Mouse (Mus musculus) gastrocnemius, postnatal 4 days (tissue): Measurements from ENCODE around the gene Lysmd3. TPM values are rescaled to one million over a fixed set of nuclear protein-coding genes. Genes with fewer than 3 reads are reported as not detected.
"Not testable (repeated sequence)": the region's sequence is repeated elsewhere in the genome, so short reads cannot be mapped to it uniquely, and the experiment has no call there.

ENCODE experiments used
- DNase-seq, 2 experiments: peaks; one replicate each; pipeline ENCODE4 v3.0.0; 2021 to 2022; ENCODE audit warnings: low spot score in 2 of 2, mixed read lengths in 2 of 2
- long read RNA-seq, 2 experiments: library from polyadenylated mRNA; stranded (forward); transcript quantifications; one replicate each; pipeline ENCODE4 v2.0.0; 2021
- total RNA-seq, 2 experiments: library from RNA; stranded (reverse); gene quantifications; 2 replicates each; pipeline ENCODE4 v1.2.3; 2021

Lysmd3 gene
- total RNA-seq, result 10 to 100 TPM; 17.6 to 17.9 TPM
- long read RNA-seq, experiment 1, full-length matches to known transcripts, result 20 of 23 reads
- long read RNA-seq, experiment 1, partial matches to known transcripts, result 0 of 23 reads
- long read RNA-seq, experiment 1, other reads (novel, unspliced or antisense), result 3 of 23 reads
- long read RNA-seq, experiment 2, full-length matches to known transcripts, result 13 of 16 reads
- long read RNA-seq, experiment 2, partial matches to known transcripts, result 0 of 16 reads
- long read RNA-seq, experiment 2, other reads (novel, unspliced or antisense), result 3 of 16 reads

DNA sequence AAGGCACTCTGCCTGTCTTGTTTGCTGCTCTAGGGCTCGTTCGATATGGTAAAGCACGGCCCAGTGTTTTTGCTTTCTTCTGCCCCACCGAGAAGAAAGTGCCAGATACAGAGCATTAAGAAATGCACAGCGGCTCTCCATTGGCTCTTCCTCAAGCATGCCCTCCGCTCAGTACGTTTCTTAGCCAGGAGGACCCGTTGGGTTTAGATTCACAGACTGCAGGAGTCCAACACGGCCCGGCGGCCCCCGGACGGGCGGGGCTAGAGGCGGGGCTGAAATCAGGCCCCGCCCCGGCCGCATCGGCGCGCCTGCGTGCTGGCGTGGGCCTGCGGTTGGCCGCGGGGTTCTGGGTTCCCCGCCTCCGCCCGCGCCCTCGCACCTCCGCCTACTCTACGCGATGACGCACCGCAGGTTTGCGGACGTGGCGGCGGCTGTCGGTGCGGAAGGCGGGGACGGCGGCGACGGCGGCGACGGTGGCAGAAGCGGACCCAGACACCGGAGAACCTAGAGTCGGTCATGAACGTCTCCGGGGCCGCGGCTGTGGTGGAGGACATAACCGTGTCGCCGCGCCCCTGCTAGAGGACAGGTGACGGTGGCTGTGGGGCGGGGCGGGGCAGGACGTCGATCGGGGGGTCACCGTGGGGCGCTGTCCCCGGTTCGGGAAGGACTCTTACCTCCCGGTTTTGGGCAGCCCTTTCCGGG is at the start of gene Lysmd3:
Gene Lysmd3 (plus strand): TSS at position 313 of the 702 bp plus-strand sequence.
- DNase-seq, result peak; percentile 88 to 92

DNA sequence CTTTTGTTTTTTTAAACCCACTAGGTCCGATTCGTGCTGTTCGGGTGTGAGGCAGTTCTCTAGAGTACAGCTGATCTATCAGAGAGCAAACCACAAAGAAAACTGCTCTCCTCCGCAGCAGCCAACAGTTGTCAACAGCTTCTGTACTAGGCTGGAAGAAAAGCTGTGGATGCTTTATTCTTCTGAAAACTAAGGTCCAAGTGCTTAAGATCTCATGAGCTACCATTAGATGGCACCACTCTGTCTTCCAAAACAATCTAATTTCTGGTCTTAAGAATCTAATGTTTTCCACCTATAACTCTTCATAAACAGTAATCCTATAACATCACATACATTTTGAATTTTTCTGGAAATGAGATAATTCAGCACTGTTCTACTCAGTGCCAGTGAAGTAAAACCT is 47.1 kb upstream of the Lysmd3 start:
- DNase-seq, result no peak

DNA sequence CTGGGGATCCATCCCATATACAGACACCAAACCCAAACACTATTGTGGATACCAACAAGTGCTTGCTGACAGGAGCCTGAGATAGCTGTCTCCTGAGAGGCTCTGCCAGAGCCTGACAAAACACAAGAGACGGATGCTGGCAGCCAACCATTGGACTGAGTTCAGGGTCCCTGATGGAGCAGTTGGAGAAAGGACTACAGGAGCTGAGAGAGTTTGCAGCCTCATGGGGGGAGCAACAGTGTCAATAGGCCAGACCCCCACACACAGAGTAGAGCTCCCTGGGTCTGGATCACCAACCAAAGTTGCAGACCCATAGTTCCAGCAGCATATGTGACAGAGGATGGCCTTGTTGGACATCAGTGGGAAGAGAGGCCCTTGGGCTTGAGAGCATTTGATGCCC is 29.6 kb upstream of the Lysmd3 start:
- DNase-seq, result not testable (repeated sequence)

DNA sequence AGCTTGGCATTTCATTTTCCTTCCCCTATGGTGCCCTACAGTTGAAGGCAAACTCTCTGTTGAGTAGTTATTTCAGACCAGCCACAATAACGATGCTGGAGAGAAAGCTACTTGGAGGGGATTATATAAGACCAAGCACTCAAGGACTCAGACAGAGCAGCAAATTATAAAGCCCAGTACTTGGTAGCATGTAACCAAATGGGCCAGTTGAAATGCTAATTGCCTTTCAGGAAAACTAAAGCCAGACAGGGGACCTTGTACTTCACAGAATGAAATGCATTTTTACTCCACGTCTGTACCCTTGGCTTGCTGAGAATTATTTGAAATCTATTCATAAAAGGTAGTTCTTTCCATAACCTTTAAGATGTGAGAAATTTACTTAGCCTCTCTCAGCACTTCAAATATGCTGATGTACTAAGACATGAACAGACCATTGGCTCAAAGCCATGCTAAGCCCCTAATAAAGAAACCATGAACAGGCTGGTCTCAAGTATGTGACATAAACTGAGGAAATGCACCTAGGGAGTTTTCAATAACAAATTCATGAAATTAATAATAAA is 28.8 kb upstream of the Lysmd3 start:
- no peak for DNase-seq

DNA sequence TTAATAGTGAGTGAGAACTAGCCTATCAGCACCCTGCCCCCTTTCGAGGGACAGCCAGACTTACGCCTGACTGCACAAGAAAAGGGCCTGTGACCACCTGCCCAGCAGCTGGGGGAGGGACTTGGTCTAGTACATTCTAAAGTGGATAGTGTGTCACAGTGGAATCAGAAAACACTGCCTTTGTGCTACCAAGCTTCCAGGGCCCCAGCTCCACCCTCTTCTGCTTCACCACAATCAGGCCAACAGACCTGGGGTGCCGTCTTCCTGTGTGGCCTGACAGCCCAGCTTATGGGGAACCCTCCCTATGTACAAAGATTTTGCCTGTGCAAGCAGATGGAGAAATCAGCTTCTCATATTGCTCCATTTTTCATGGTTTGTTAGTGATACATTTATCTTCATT is 28.1 kb upstream of the Lysmd3 start:
- DNase-seq, result no peak

DNA sequence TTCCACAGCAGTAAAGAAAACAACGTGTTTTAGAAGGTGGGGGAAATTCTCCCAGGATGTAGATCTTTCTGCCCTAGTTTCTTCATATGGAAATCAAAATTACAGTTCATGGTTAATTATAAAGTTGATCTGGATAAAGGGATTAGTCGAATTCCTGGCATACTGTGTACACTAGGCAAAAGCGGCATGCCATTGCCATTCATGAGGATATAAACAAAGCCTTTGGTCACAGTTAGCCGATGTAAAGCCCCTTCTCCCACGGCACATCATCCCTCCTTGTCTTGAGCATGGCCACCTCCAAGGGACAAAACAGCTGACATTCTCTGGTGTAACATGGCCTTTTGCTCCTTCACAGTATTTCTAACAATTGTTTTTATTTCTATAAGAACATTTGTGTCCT is 26.9 kb upstream of the Lysmd3 start:
- no peak for DNase-seq

DNA sequence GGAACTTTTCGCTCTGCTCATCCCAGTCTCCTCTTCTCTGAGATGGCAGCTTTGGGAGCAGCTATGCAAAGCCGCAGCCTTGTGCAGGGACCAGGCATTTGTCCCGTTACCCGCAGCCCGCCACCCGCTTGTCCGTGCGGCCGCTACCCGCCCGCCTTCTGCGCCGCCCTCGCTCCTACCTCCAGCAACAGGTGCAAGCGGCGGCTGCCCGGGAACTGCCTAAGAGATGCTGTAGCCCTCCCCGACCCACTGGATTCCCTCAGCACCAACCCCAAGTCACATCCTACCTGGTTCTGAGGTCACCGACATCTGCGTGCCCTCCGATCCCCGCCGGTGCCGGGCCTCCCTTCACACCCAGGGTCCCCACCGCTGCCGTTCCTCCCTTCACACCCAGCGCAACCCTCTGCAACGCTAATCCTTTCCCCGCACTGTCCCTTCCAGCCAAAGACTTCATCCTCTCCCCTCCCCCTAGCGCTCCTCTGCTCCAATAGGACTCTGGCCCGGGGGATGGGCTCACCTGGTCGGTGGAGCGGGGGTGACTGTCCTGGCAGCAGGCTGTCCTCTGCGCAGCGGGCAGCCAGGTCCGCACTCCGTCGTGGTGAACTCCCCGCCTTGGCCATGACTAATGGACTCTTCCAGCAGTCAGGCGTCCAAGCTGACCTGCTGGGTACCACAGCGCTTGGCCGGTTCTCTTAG is 24.6 kb upstream of the Lysmd3 start, which contains the start of gene Adgrv1:
Gene Adgrv1 (minus strand): TSS at position 435 of the 696 bp plus-strand sequence.
- DNase-seq, result peak; percentile 15 to 32

DNA sequence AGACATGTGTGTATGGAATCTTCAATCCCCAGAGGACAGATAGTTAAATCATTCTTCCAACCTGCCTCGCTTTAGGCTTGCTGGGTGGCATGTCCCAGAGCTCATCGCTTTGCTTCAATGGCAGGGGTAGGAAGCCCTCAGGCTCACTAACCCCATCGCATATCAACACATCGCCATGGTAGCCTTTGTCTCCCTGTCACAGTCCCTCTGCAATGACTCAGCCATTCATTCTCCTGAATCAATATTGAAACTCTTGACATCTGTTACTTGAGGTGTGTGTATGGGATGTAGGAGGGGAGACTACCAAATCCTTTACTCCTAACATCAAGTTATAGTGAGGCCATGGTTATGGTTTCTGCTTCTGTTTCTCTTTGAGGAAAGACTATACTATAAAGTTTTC is 17.8 kb upstream of the Lysmd3 start:
- DNase-seq, result no peak

DNA sequence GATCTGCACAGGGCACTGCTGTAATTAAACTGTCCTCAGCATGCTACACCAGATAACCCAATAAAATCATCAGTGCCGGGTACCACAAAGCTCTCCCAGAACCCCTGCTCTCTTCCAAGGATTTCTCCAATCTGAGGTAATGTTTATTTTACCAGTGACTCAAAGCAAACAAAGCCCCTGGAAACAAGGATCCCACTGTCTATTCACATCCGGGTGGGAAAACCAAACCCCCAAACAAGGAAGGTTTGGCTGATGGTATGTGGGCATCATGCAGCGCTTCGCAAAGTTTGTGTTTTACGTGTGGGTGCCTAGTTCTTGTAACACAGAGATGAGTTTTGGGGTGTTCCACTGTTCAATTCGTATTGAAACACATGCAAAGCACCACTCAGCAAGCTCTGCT is 16.6 kb upstream of the Lysmd3 start:
- DNase-seq, result no peak

DNA sequence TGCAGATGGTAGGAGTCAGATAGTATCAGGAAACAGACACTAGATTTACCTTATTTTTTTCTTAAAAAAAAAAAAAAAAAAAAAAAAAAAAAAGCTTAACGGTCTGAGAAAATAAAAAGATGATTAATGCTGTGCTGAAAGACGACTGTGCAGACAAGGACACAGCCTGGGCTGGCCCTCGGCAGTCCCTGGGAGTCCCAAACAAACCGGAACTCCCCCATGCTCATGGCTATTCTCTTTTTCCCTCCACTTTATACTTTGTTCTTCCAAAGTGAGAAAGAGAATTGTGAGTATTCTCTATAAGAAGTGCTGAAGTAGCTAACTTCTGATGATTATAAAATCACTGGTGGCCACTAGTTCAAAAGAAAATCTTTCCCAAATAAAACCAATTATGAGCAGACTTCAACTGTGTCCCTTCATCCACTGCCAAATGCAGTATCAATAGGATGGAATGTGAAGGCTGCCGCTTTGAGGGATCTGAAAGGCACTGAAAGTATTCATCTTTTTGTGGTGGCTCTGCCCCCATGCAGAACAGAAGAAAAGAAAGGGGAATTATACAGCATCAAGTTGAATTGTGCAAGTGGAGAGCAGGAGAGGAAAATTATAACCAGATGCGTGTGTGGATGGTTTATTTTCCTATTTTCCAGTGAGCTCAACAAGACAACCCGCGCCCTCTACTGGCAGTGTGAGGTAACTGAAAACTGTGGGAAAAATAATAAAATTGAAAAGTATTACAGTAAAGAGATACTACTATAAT is 16.0 kb upstream of the Lysmd3 start:
- DNase-seq, result peak in 1 of 2 experiments; percentile 28

DNA sequence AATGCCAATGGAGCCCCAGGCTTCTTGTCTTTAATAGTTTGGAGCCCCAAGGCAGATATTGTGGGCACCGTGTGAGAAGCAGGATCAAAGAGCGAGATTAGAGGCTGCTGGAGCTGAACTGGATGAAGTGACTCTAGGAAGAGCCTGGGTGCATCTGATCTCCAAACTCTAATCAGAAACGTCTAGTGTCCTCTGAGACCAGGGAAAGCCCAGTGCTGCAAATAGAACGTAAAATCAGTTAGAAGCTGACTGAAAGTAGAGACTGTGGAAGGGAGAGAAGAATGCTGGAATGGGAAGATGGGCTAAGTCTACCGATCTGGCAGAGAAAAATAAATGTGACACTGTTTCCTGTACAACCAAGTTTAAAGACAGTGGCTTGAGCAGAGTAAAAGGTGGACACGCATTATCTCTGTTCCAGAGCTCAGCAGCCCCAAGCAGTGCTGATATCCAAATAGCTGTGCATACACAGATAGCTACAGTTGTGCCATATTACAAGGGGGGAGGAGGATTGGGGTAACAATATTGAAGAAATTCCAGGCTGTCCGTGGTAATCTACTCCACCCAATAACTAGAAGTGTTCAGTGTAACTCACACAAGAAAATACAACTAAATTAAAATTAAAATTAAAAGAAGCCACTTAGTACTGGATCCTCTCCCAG is 14.8 kb upstream of the Lysmd3 start:
- no peak for DNase-seq

DNA sequence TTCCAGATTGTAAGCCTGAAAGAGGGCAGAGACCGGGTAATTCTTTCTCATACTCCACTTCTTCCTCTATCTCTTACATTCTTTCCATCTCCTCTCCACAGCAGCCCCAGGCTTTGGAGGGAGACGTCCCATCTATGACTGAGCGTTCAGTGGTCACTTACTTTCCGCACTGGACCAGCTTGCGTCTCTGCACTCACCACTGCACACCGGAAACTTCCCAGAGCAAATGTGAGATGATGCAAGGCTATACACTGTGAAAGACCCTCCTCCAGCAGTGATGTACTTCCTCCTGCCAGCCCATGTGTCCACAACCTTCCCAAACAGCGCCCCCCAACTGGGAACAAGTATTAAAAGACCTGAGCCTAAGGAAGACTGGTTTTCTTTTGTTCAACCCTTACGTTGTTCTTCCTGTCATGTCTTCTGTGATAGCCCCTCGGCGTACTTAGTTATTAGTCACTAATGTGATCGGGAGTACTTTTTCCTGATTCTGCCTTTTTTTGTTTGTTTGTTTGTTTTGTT is 13.4 kb upstream of the Lysmd3 start:
- no peak for DNase-seq

DNA sequence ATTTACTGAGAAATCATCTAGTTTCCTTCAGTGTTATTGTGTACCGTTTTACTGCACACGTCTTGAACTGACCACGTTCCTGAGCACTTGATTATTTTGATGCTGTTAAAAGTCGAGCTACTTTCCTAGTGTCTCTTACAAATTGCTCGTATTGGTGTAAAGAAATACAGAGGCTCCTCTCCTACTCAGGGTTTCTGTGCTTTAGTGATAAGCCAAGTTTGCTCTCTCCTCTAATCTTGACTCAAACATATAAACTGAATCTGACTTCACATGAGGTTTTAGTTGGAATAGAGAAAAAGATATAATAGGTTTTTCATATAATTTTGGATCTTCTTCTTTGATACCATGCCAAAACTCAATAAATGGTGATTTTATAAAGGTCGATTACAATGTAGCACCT is 11.1 kb upstream of the Lysmd3 start:
- DNase-seq, result no peak

DNA sequence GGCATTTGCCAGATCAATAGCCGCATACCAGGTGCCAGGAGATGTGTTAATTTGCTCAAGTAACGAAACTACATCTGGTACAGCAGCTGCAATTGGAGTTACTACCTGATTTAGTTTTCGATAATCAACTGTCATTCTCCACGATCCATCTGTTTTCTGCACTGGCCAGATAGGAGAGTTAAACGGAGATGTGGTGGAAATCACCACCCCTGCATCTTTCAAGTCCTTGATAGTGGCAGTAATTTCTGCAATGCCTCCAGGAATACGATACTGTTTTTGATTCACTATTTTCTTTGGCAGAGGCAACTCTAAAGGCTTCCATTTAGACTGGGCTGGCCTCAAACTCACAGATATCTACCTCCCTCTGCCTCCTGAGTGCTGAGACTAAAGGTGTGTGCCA is 7.1 kb upstream of the Lysmd3 start:
- DNase-seq, result not testable (repeated sequence)

DNA sequence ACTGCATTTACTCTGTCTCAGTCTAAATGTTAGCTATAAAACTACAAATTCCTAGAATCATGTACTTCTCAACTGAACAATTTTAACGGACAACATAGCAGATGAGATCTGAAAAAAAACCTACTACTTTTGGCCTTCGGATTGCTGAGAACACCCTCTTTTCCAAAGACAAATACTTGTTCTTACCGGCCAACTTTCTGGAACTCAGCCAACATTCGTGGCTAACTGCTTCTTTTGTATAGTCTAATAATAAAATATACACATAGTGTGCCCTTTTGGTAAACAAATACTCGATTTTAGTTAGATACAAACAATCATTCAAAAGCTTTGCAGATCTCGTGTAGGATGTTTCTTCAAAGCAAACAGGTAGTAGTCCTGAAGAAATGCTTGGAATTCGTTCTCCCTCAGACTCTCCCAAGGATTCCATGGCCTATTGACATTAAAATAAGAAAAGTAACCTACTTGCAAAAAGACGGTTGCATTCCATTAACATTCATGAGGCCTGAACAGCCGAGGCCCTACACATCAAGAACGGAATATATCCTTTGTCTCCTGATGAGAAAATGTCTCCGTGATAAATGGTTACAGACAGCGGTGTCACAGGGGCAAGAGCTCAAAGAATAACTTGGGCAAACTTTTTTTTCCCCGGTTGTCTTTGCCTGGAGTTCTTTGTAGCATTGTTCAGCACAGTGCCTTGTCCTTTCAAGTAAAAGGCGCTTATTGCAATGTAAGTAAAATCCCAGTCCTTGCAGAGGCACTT is 1.2 kb upstream of the Lysmd3 start:
- DNase-seq, result no peak

DNA sequence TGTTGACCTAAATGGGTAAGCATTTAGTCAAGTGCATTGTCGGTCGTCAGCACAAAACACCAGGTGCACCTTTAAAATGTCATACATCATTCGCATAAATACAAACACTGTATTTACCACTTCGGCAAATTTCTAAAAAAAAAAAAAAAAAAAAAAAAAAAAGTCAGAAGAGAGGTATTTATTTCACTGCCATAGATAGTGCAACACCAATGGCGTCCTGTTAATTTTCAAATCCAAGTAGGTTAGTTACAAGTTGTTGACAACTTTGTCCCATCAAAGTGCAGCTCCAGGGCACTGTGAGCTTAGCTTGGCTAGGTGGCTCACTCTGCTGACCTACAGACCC is 484 bp upstream of the Lysmd3 start:
- DNase-seq, result no peak

DNA sequence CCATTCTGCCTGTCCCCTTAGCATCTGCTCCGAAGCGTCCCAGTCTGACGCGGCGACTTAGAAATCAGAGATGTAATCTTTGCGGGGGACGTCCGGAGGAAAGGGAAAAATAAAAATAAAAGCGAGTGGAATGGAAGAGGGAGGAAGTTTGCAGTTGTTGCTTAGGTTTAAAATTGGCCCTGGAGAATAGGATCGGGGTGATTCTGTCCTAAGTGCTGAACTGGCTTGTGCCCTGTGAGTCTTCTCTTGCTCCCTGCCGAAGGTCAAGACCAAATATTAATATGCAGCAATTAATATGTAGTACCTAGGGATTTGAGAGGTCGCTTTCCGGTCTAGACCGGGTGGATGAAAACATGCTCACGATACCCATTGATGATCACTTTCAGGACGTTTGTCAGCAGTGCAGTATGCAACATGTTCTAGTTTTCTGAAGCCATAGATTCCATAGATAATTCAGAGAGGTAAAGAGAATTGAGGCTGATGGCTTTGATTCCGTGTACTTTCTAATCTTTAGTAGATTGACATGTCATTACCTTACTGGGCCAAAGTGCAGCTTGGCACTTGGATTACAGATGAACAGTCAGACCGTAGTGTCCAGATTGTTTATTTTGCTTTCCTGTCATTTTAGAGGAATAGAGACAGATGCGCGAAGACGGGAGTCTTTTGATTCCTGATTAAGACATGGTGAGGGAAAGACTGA is 740 bp downstream of the Lysmd3 start:
- no peak for DNase-seq

DNA sequence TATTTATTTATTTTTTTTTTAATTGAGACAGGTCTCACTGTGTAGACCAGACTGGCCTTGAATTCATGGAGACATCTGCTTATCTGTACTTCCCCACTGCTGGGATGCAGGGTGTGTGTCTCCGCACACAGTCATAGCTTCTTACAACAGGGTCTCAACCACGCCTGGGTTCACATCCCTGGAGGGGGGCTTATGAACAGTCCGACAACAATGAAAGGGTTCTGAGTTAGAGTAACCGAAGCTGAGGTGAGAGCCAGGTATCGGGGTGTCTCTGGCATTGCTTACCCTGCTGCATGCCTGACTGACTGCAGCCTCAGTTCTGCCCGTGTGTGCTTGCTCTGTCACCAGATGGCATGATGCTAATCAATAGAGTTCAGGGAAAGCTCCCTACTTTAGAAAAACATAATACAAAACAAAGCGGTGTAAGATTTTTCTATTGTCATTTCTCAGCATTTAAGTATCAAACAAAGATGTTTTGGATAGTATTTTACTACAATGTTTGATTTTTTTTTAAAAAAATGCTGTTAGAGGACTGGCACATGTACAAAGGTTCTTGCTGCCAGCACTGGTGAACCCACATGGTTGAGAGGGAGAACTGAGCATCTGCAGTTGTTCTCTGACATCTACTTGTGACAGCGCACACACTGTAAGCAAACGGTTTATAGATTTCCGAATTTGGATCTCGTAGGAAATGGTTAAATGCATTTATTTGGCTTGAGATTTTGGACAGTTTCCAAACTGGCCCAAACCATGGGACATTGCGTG is 6.3 kb downstream of the Lysmd3 start:
- no peak for DNase-seq
